Mouse (Mus musculus): ENCODE results near the gene Rnf123. TPM values are rescaled to one million over a fixed set of nuclear protein-coding genes. Genes with fewer than 3 reads are reported as not detected.
A peak's percentile ranks its signal among the peaks of the same experiment; 100 is the strongest.
"Not testable (repeated sequence)": the region's sequence is repeated elsewhere in the genome, so short reads cannot be mapped to it uniquely, and the experiment has no call there.

Rnf123 gene
- total RNA-seq, 2 experiments from 2014 or later = 18.8 to 34.5 TPM

DNA sequence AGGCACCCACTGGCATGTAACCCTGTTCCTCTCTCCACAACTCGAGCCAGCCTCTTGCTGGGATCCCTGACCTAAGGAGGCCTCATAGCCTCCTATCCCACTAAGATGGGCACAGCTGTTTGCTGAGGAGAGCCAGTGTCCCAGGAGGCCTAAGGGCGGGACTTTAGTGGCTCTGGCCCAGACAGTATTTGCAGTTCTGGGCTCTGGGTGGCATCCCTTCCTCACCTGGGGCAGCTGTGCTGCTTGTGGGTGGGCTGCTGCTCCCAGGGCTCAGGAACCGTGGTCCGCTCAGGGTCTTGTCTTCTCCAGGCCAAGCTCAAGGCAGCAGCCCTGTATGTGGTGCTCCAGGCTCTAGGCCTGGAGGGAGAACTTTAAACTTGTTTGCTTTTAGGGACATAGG, 36.6 kb downstream of the Rnf123 start:
- ATAC-seq (replicated peaks; ENCODE audit: poor library complexity) = no peak

DNA sequence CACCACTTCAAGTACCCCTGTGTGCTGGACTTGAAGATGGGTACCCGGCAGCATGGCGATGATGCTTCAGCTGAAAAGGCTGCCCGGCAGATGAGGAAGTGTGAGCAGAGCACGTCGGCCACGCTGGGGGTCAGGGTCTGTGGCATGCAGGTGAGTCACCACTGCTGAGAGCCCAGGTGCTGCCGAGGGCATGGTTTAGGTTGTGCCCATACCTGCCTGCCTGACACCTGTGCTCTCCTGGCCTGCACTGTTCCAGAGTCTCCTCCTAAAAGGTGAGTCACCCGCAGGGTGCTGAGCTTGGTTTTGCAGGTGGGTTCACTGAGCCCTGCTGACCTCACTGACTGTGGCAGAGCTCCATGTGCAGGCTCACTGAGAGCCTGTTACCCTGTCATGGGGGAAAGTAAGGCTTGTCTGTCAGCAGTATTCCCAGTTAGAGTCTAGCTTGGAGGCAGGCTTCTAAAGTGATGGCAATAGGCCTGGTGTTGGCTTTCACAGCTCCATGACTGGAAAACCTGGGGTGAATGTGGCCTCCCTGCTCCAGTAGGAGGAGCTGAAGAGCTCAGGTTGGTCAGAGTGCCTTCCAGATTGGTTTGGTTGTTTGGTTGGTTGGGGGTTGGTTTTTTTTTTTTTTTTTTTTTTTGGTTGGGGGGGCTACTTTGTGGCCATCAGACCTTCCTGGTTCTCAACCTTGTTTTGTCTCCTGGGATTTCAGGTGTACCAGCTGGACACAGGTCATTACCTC, 38.2 kb downstream of the Rnf123 start:
- ATAC-seq (replicated peaks; ENCODE audit: poor library complexity) = no peak

- peak; percentile 60 for ATAC-seq (replicated peaks; ENCODE audit: poor library complexity)
Observed at GRCm38 (mm10) chr9:108035331-108036156, 47.6 kb downstream of the Rnf123 start.

DNA sequence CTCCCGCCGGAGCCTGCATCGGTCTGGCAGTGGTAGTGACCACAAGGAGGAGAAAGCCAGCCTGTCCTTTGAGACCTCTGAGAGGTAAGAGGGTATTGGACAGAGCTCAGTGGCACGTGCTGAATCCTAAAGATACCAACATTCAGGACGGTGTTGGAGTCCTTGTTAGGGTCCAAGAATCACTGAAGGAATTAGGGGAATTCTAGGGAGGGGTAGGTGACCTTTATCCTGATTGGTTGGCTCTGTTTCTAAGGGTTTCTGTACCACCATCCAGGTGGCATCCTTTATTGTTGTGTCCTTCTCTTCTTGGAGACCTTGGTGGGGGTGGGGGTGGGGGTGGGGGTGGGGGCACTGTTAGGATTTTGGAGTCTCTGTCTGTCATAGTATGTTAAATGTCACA, 51.0 kb downstream of the Rnf123 start:
- no peak for ATAC-seq (replicated peaks; ENCODE audit: poor library complexity)

GRCm38 (mm10) chr9:108027867-108028266, 55.3 kb downstream of the Rnf123 start:
- ATAC-seq (replicated peaks; ENCODE audit: poor library complexity) = no peak

DNA sequence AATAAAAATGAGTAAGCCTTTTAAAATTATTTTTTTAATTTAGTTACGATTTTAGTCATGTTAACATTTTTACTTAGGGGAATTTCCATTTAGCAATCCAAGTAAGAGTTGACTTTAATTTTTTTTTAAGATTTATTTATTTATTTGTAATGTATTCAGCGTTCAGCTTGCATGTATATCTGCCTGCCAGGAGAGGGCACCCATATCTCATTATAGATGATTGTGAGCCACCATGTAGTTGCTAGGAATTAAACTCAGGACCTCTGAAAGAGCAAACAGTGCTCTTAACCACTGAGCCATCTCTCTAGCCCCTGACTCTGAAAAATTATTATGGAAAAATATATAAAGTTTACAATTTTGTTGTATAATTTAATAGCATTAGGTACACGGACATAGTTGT, 56.6 kb downstream of the Rnf123 start:
- ATAC-seq (replicated peaks; ENCODE audit: poor library complexity) = no peak

DNA sequence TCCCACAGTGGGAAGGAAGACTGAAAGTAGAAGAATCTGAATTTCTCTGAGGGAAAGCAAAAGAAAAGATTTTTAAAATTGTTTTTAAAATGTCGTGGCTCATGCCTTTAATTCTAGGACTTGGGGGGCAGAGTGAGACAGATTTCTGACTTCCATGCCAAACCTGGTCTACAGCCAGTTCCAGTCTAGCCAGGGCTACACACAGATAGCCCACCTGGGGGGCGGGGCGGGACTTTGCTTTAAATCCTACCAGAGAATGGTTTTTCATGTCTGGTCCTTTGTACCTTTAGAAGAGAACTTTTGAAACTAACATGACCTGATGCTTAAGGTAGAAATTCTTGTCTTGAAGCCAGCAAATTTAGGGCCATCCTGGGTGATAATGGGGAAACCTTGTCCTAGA, 59.9 kb downstream of the Rnf123 start:
- no peak for ATAC-seq (replicated peaks; ENCODE audit: poor library complexity)

GRCm38 (mm10) chr9:108020741-108021140, 62.4 kb downstream of the Rnf123 start:
- ATAC-seq (replicated peaks; ENCODE audit: poor library complexity) = no peak

GRCm38 (mm10) chr9:108017127-108017526, 66.0 kb downstream of the Rnf123 start:
- no peak for ATAC-seq (replicated peaks; ENCODE audit: poor library complexity)

GRCm38 (mm10) chr9:108013577-108013976, 69.6 kb downstream of the Rnf123 start:
- not testable (repeated sequence) for ATAC-seq (replicated peaks; ENCODE audit: poor library complexity)

DNA sequence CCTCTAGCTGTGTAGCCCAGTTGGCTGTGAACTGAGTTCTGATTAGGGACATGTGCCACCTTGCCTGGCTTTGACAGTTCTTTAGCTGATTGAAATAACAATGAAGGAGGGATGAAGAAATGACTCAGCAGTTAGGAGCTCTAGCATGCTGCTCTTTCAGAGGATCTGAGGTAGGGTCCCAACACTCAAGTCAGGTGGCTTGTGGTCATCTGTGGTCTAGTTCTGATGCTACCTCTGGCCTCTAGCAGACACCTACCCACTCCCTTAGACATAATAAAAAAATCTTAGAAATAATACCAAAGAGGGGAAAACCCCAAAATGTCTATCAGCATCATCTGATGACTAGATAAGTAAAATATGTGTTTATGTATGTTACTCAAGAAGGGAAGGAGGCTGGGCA, 72.8 kb downstream of the Rnf123 start:
- ATAC-seq (replicated peaks; ENCODE audit: poor library complexity) = peak; percentile 39; the same call in 1 of the 2 replicates

DNA sequence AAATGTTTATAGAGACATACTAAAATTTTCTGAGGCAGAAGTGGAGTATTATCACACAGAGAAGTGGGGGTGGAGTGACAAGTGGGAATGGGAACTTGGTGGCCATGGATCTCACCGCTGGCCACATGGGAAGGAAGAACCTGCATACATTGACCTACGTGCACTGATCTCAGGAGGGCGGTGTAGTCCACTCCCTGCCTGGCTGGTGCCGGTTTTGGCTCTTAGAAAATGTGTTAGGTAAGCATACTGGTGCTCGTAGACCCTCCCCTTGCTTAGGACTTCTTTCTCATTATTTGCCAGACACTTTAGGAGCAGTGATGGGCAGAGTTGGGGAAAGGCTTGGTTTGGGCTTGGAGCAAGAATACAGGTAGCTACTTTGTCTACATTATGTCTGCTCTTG, 75.1 kb downstream of the Rnf123 start:
- no peak for ATAC-seq (replicated peaks; ENCODE audit: poor library complexity)

GRCm38 (mm10) chr9:108003531-108003890, 79.6 kb downstream of the Rnf123 start:
- no peak for ATAC-seq (replicated peaks; ENCODE audit: poor library complexity)

GRCm38 (mm10) chr9:108002778-108003530, 80.2 kb downstream of the Rnf123 start:
- ATAC-seq (replicated peaks; ENCODE audit: poor library complexity) = 0 out of 2 replicates have a peak, but pooled peaks have one; percentile 5

GRCm38 (mm10) chr9:108001922-108002770, 81.0 kb downstream of the Rnf123 start, which contains the start of gene Ip6k1:
Gene Ip6k1, plus strand, starts transcription at chr9:108002501.
- ATAC-seq (replicated peaks; ENCODE audit: poor library complexity) = peak; percentile 99

Other genes with a start within 250 kb of the Rnf123 start
- 74.5 and 80.7 TPM in 2 replicates for gene Rbm6, start 210.1 kb downstream of the Rnf123 start, total RNA-seq (2015)
- 131 and 179 TPM in 2 replicates for gene Rbm6, start 210.1 kb downstream of the Rnf123 start, total RNA-seq (2017)
- 5.3 and 5.9 TPM in 2 replicates for gene Mon1a, start 195.2 kb downstream of the Rnf123 start, total RNA-seq (2015)
- gene Mon1a, start 195.2 kb downstream of the Rnf123 start, total RNA-seq (2017) = 16.6 and 18.4 TPM in 2 replicates
- gene Mst1r, start 176.5 kb downstream of the Rnf123 start, total RNA-seq (2015) = 0.22 TPM in 1 of 2 replicates, not detected in the other
- 0.07 TPM in 1 of 2 replicates, not detected in the other for gene Mst1r, start 176.5 kb downstream of the Rnf123 start, total RNA-seq (2017)
- 0.05 TPM in 1 of 2 replicates, not detected in the other for gene Actl11, start 154.9 kb downstream of the Rnf123 start, total RNA-seq (2015)
- not detected in 2 replicates for gene Actl11, start 154.9 kb downstream of the Rnf123 start, total RNA-seq (2017)
- not detected in 2 replicates for gene Camkv, start 147.7 kb downstream of the Rnf123 start, total RNA-seq (2015)
- 0.20 TPM in 1 of 2 replicates, not detected in the other for gene Camkv, start 147.7 kb downstream of the Rnf123 start, total RNA-seq (2017)
- gene Traip, start 133.2 kb downstream of the Rnf123 start, total RNA-seq (2015) = 10.1 and 11.3 TPM in 2 replicates
- gene Traip, start 133.2 kb downstream of the Rnf123 start, total RNA-seq (2017) = 22.7 and 32.7 TPM in 2 replicates
- 29.6 and 34.4 TPM in 2 replicates for gene Uba7, start 107.8 kb downstream of the Rnf123 start, total RNA-seq (2015)
- gene Uba7, start 107.8 kb downstream of the Rnf123 start, total RNA-seq (2017) = 30.1 and 34.7 TPM in 2 replicates
- gene Gm20661, start 100.3 kb downstream of the Rnf123 start, total RNA-seq (2015) = 0.49 TPM in 1 of 2 replicates, not detected in the other
- gene Gm20661, start 100.3 kb downstream of the Rnf123 start, total RNA-seq (2017) = not detected in 2 replicates
- gene Inka1, start 97.5 kb downstream of the Rnf123 start, total RNA-seq (2015) = 13.7 and 23.2 TPM in 2 replicates
- 18.2 and 22.6 TPM in 2 replicates for gene Inka1, start 97.5 kb downstream of the Rnf123 start, total RNA-seq (2017)
- gene Cdhr4, start 90.8 kb downstream of the Rnf123 start, total RNA-seq (2015) = 0.35 and 0.61 TPM in 2 replicates
- gene Cdhr4, start 90.8 kb downstream of the Rnf123 start, total RNA-seq (2017) = not detected in 2 replicates
- not detected in 2 replicates for gene Gm20662, start 87.0 kb downstream of the Rnf123 start, total RNA-seq (2015)
- 1.9 TPM in 1 of 2 replicates, not detected in the other for gene Gm20662, start 87.0 kb downstream of the Rnf123 start, total RNA-seq (2017)
- 12.5 and 19.1 TPM in 2 replicates for gene Ip6k1, start 80.8 kb downstream of the Rnf123 start, total RNA-seq (2015)
- 22.8 and 35.4 TPM in 2 replicates for gene Ip6k1, start 80.8 kb downstream of the Rnf123 start, total RNA-seq (2017)
- gene Gmppb, start 34.1 kb downstream of the Rnf123 start, total RNA-seq (2015) = 7.4 and 11.7 TPM in 2 replicates
- 42.7 and 43.7 TPM in 2 replicates for gene Gmppb, start 34.1 kb downstream of the Rnf123 start, total RNA-seq (2017)
- gene Amigo3, start 30.2 kb downstream of the Rnf123 start, total RNA-seq (2015) = 1.3 TPM in 2 replicates
- 2.0 and 2.6 TPM in 2 replicates for gene Amigo3, start 30.2 kb downstream of the Rnf123 start, total RNA-seq (2017)
- gene Mst1, start 2.9 kb downstream of the Rnf123 start, total RNA-seq (2015) = 0.46 and 3.1 TPM in 2 replicates
- 0.37 and 0.74 TPM in 2 replicates for gene Mst1, start 2.9 kb downstream of the Rnf123 start, total RNA-seq (2017)
- gene Apeh, start 11.3 kb upstream of the Rnf123 start, total RNA-seq (2015) = 45.9 and 64.3 TPM in 2 replicates
- gene Apeh, start 11.3 kb upstream of the Rnf123 start, total RNA-seq (2017) = 71.0 and 110 TPM in 2 replicates
- gene Bsn, start 107.0 kb upstream of the Rnf123 start, total RNA-seq (2015) = 4.7 and 5.5 TPM in 2 replicates
- gene Bsn, start 107.0 kb upstream of the Rnf123 start, total RNA-seq (2017) = 3.2 and 4.0 TPM in 2 replicates
- 16.1 and 16.5 TPM in 2 replicates for gene Dag1, start 180.6 kb upstream of the Rnf123 start, total RNA-seq (2015)
- 3.8 and 4.7 TPM in 2 replicates for gene Dag1, start 180.6 kb upstream of the Rnf123 start, total RNA-seq (2017)
- gene Nicn1, start 207.1 kb upstream of the Rnf123 start, total RNA-seq (2015) = 9.0 and 10.5 TPM in 2 replicates
- 3.2 and 4.7 TPM in 2 replicates for gene Nicn1, start 207.1 kb upstream of the Rnf123 start, total RNA-seq (2017)
- 0.37 and 0.85 TPM in 2 replicates for gene Amt, start 213.5 kb upstream of the Rnf123 start, total RNA-seq (2015)
- gene Amt, start 213.5 kb upstream of the Rnf123 start, total RNA-seq (2017) = 1.1 and 1.2 TPM in 2 replicates
- gene Rhoa, start 222.8 kb upstream of the Rnf123 start, total RNA-seq (2015) = 261 and 298 TPM in 2 replicates
- 265 and 283 TPM in 2 replicates for gene Rhoa, start 222.8 kb upstream of the Rnf123 start, total RNA-seq (2017)
- gene Tcta, start 222.8 kb upstream of the Rnf123 start, total RNA-seq (2015) = 12.8 and 13.2 TPM in 2 replicates
- gene Tcta, start 222.8 kb upstream of the Rnf123 start, total RNA-seq (2017) = 4.1 and 8.7 TPM in 2 replicates